Mouse (Mus musculus) C2C12 (cell line): ENCODE results near the gene Slc34a3. TPM values are rescaled to one million over a fixed set of nuclear protein-coding genes. Genes with fewer than 3 reads are reported as not detected.

Experiments
- H3K27me3 ChIP-seq: one replicate; pipeline ENCODE4 v1.6.1; 2011; ENCODE audit not compliant: control insufficient read depth, insufficient read depth, insufficient read length
- H3K36me3 ChIP-seq: one replicate; pipeline ENCODE4 v1.6.1; 2011; ENCODE audit not compliant: control insufficient read depth, insufficient read depth
- H3K4me3 ChIP-seq: one replicate; pipeline ENCODE4 v1.5.1; 2011; ENCODE audit warnings: mild to moderate bottlenecking, control low read depth; ENCODE audit not compliant: poor library complexity, insufficient read depth, severe bottlenecking
- H3K79me2 ChIP-seq: one replicate; pipeline ENCODE4 v1.6.1; 2011; ENCODE audit not compliant: control insufficient read depth, insufficient read depth
- H3K79me3 ChIP-seq: one replicate; pipeline ENCODE4 v1.6.1; 2011; ENCODE audit warnings: low read depth, control low read depth
- H3ac ChIP-seq: one replicate; pipeline ENCODE3; 2011; ENCODE audit warnings: low read depth; ENCODE audit not compliant: control insufficient read depth, insufficient read length
- CEBPB ChIP-seq: IDR thresholded peaks from one replicate; pipeline ENCODE4 v1.6.1; 2011; ENCODE audit warnings: low read depth, mild to moderate bottlenecking, control low read depth, moderate library complexity
- CTCF ChIP-seq: IDR thresholded peaks from one replicate; pipeline ENCODE4 v1.5.1; 2011; ENCODE audit not compliant: control insufficient read depth, insufficient read depth, insufficient read length
- FOSL1 ChIP-seq: IDR thresholded peaks from one replicate; pipeline ENCODE4 v1.8.0; 2011; ENCODE audit warnings: mild to moderate bottlenecking, low read length; ENCODE audit not compliant: poor library complexity, insufficient read depth, severe bottlenecking
- MAX ChIP-seq: IDR thresholded peaks from one replicate; pipeline ENCODE4 v1.6.1; 2011; ENCODE audit warnings: mild to moderate bottlenecking, control low read depth
- MYOD1 ChIP-seq: IDR thresholded peaks from one replicate; pipeline ENCODE4 v1.6.1; 2011; ENCODE audit warnings: low read depth; ENCODE audit not compliant: control insufficient read depth, insufficient read length
- MYOG ChIP-seq: IDR thresholded peaks from one replicate; pipeline ENCODE4 v1.6.1; 2011; ENCODE audit not compliant: control insufficient read depth, insufficient read length; ENCODE audit errors: extremely low read depth
- USF1 ChIP-seq: IDR thresholded peaks from one replicate; pipeline ENCODE4 v1.6.1; 2011; ENCODE audit warnings: low read depth, mild to moderate bottlenecking, control low read depth, moderate library complexity
- polyA plus RNA-seq: library from polyadenylated mRNA; unstranded; fragments of >200 nt; fragmentation: generic; extraction: Trizol; gene quantifications from one replicate; pipeline ENCODE4 v1.2.1, GENCODE M21; 2012; ENCODE audit warnings: missing spikeins

The Slc34a3 gene
- polyA plus RNA-seq, 1 experiment = not detected

DNA sequence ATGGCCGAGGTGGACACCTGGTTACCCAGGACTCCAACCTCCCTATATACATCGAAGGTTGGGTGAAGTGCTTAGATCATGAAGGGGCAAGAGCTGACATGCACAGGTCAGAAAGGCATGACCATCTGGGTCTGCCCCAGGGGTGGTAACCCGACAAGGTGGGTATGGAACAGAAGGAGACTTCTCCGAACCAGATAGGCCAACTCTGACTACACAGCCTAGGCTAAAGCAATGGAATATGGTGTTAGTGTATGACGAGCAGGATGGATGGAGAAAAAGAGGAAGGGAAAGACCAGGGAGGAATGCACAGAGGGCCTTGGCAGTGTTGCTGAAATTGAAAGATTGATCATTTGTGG is 47.6 kb downstream of the Slc34a3 start:
- Histone ChIP-seq H3K4me3 (no peak overlapping the region), H3K27me3 (peaks cover 5% of the 10 kb centered on the region)

DNA sequence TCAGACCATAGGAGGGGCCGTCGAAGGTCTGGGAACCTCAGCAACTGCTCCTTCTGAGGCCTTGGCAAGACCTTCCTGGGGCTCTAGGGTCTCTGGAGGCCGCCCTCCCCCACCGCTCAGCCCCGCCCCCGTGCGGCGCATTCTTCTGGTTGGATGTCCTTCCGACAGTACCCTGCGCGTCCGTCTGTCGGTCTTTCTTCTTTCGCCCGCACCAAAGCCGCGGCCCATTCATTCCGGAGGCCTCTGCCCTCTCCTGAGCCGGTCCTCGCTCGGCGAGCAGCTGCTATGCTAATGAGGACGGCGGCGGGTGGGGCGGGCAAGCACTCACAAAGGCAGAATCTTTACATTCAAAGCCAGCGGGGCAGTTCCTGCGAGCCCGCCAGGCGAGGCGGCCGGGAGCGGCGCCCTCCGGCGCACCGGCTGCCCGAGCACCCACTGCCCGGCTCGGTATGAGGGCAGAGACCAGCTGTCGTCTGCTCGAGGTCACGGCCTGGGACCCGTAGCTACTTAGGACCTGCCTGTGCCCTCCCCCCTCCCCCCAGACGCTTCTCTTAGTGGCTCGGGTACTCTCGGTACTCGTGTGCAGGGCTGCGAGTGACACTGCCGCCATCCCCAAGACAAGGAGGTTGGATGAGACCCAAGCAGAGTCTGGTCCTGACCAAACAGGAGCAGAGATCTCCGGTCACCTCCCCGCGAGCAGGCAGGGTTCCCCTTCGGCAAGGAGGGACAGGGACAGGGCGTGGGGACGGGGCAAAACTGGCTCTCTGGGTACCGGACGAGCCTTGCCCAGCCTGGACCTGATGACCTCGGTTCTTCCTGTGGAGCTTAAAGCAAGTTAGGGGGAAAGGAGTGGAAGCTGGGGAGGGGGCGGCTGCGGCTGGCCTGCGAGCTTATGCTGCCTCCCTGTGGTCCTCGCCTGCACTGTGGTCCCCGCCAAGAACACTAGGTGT is 48.3 kb downstream of the Slc34a3 start:
- Histone ChIP-seq H3K36me3 (no peaks in the 10 kb centered on the region), H3ac (no peak overlapping the region), H3K27me3 (peaks cover 5% of the 10 kb centered on the region), H3K79me3 (no peaks in the 10 kb centered on the region), H3K4me3 (no peak overlapping the region), H3K79me2 (no peaks in the 10 kb centered on the region)
- no peak for TF ChIP-seq MYOD1
- peak; percentile 17 for TF ChIP-seq CTCF

More for the DNA sequence above, 47.6 kb downstream of the Slc34a3 start:
- Histone ChIP-seq H3K79me3 (no peaks in the 10 kb centered on the region), H3ac (no peak overlapping the region), H3K79me2 (no peaks in the 10 kb centered on the region), H3K36me3 (no peaks in the 10 kb centered on the region)
- TF ChIP-seq CTCF (no peak), MYOG (no peak), MAX (no peak), FOSL1 (no peak), USF1 (no peak), CEBPB (no peak), MYOD1 (no peak)

DNA sequence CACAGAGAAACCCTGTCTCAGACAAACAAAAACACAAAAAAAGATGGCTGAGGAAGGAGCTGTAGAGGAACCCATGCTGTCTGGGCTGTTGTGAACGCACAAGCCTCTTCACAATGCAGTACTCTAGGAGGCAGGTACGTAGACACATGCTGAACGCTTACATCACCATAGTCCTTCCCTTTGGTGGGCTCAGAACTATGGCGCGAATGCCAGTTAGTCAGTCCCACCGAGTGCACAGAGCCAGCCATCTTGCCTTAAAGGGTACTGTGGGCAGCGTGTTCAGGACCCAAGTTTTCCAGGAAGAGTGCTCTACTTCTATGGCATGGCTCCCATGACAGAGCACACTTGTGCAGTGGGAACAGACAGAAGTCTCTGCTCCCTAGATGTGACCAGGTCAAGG is 49.7 kb downstream of the Slc34a3 start:
- no peaks in the 10 kb centered on the region for H3K79me2 ChIP-seq
- no peak overlapping the region for H3K4me3 ChIP-seq
- no peaks in the 10 kb centered on the region for H3K79me3 ChIP-seq
- no peak overlapping the region for H3ac ChIP-seq
- no peak for TF ChIP-seq USF1
- no peak for TF ChIP-seq MAX
- no peak for TF ChIP-seq CEBPB
- no peak for TF ChIP-seq CTCF
- TF ChIP-seq MYOD1 = no peak
- TF ChIP-seq FOSL1 = no peak
- TF ChIP-seq MYOG = no peak
- H3K36me3 ChIP-seq = no peaks in the 10 kb centered on the region
- H3K27me3 ChIP-seq = peaks cover 5% of the 10 kb centered on the region

DNA sequence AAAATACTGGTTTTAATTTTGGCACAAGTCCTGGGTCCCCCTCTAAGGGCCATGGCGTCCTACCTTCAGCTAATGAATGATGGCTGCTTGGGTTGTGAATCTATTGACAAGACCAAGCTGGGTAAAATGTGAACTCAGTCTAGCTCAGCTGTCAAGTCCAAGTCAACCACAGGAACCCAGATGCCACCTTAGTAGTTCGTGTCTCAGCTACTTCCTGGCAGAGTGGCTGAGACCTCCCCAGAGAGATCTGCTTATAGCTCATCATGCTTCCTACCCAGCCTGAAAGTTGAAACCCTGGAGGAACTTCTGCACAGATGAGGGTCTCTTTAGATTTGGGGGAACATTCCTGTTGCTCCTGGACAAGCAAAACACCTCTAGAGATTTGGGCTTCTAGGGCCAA is 50.8 kb downstream of the Slc34a3 start:
- Histone ChIP-seq H3K36me3 (no peaks in the 10 kb centered on the region), H3K27me3 (peaks cover 5% of the 10 kb centered on the region), H3K79me3 (no peaks in the 10 kb centered on the region), H3ac (no peak overlapping the region), H3K4me3 (no peak overlapping the region), H3K79me2 (no peaks in the 10 kb centered on the region)
- no peak for TF ChIP-seq USF1
- TF ChIP-seq MYOG = no peak
- no peak for TF ChIP-seq MAX
- TF ChIP-seq MYOD1 = no peak
- TF ChIP-seq CEBPB = no peak
- no peak for TF ChIP-seq FOSL1
- TF ChIP-seq CTCF = no peak

DNA sequence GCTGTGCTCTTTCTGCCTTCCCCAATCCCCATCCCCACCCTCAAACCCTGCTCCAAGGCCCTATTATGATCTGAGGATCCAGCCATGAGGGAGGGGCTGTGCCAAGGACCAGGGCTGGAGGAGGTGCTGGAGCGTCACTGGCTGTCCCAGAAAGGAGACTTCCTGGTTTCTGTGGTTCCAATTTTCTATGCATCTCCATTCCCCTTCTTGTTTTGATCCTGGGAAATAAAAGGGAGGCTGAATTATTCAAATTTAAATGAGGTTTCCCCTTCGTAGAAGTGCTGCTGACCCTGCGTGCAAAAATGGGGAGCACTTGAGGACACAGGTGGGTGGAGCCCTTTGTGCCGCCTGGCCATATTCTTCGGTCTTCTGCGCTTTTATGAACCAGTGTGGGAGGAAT is 51.5 kb downstream of the Slc34a3 start:
- no peak overlapping the region for H3ac ChIP-seq
- H3K27me3 ChIP-seq = peaks cover 5% of the 10 kb centered on the region
- H3K36me3 ChIP-seq = no peaks in the 10 kb centered on the region
- TF ChIP-seq MYOD1 = no peak
- no peak for TF ChIP-seq CTCF
- TF ChIP-seq CEBPB = no peak
- TF ChIP-seq USF1 = no peak
- no peak overlapping the region for H3K4me3 ChIP-seq
- H3K79me3 ChIP-seq = no peaks in the 10 kb centered on the region
- no peaks in the 10 kb centered on the region for H3K79me2 ChIP-seq

DNA sequence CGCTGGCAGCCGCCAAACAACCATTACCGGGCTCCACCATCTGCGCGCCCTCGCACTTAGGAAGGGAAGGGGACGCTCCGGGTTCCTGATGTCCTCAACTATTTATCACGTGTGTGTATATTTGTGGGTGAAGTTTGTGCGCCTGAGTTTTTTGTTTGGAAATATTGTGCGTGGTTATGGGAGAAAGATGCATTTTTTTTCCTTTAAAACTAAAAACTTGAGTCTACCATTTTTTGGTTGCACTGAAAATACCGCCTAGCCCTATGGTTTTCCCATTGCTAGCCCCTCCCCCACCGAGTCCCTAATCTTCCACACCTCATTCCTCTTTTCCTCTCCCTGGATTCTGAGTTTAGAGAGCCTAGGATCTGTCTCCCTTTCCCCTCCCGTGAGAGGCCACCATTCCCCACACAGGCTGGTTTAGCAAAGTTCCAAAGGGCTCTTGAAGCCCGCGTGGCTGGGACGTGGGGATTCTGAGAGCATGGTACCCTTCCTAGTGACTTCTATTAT is 52.2 kb downstream of the Slc34a3 start:
- peaks cover 5% of the 10 kb centered on the region for H3K27me3 ChIP-seq
- no peak for TF ChIP-seq CEBPB
- TF ChIP-seq FOSL1 = no peak
- no peak for TF ChIP-seq MAX
- no peak for TF ChIP-seq MYOD1
- TF ChIP-seq CTCF = no peak
- TF ChIP-seq MYOG = no peak
- TF ChIP-seq USF1 = no peak

More for the DNA sequence above, 52.2 kb downstream of the Slc34a3 start:
- H3K4me3 ChIP-seq = peak overlapping the region; percentile 34
- no peak overlapping the region for H3ac ChIP-seq
- H3K36me3 ChIP-seq = no peaks in the 10 kb centered on the region
- no peaks in the 10 kb centered on the region for H3K79me2 ChIP-seq
- H3K79me3 ChIP-seq = no peaks in the 10 kb centered on the region
